Mouse (Mus musculus): ENCODE data around the gene Btla.

DNA sequence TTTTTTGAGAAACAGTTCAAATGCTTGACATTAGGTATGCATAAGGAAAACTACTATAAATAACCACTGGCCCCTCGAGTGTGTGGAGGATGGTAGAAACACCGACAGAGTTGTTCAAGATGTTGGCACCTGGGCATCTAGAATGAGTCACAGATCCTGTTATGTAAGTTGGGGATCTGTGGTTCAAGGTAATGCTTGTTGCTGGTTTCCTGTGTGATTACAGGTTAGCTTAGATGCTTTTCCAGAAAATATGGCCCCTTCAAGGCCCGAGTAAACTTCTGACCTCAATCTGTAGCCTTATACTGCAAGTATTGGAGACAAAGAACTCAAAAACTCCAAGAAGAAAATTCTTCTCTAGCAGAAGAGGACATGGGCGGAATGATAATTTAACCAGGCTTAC lies 19.7 kb upstream of the Btla start:
- no peak for TF ChIP-seq CTCF (IDR thresholded peaks at IDR 0.05)
- TF ChIP-seq EP300 (IDR thresholded peaks at IDR 0.05) = no peak
